Mouse (Mus musculus) brain, adult 2 months (tissue): ENCODE measurements around the gene Arpc4.
"Not testable (repeated sequence)": the region's sequence is repeated elsewhere in the genome, so short reads cannot be mapped to it uniquely, and the experiment has no call there.

Experiments used
- DNase-seq: peaks from one replicate; pipeline ENCODE4 v3.0.0; 2011; ENCODE audit warnings: low read depth, low spot score

Gene Arpc4

DNA sequence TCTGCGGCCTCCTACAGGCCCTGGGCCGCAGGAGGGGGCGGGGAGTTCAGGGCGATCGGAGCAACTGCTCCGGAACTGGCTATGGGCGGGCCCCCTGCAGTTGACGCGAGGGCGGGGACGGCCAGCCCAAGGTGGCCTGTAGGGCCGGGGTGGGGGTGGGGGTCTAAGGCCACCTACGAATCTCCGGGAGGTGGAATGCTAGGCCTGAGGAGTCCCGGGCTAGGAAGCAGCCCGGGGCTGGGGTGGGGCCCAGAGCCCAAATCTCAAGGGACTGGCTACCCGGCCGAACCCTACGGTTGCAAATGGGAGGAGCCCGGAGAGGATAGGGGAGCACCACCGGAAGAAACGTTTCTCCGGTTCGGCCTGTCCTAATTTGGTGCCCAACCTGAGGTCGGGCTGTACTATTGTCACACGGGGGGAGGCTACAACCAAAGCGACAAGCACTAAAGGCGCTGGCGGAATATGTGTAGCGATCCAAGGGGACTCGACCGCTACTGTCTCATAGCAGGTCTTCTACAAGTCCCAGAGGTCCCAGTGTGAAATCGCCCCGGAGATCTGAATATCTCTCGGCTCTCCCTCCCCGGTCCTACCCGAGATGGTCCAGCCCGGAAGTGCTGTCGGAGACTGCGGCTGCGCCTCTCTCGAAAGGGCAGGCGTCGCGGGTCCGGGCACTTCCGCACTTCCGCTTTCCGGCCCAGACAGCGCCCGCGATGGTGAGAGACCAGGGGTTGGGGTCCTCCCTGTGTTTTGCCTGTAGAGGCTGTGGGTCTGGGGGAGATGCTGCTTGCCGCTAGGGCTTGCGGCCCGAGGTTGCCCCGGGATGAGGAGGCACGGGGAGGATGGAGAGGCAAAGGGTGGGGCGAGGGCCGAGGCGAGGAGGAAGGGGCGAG lies at the start of gene Arpc4, which contains the start of gene Tada3:
TSS of gene Arpc4 (plus strand) at position 620 of the 890 bp plus-strand sequence.
TSS of gene Tada3 (minus strand) at position 388 of the 890 bp plus-strand sequence.
- DNase-seq = peak; percentile 98

DNA sequence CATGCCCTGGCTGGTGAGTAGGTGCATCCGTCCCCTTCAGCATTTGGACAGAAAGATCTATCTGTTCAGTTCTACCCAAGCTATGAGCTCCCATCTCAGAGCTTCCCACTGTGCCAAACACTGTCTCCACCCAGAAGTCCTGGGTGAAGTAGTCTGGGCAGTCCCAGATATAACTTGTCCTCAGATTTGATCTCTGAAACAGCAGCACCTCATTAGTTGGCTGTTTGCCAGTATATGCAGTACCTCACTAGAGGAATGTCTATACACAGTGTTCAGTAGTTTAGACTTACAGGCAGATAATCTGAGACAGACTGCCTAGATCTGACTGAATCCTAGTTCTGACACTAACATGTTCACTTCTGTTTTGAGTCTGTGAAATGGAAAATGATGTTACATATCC lies 48.5 kb upstream of the Arpc4 start:
- no peak for DNase-seq

DNA sequence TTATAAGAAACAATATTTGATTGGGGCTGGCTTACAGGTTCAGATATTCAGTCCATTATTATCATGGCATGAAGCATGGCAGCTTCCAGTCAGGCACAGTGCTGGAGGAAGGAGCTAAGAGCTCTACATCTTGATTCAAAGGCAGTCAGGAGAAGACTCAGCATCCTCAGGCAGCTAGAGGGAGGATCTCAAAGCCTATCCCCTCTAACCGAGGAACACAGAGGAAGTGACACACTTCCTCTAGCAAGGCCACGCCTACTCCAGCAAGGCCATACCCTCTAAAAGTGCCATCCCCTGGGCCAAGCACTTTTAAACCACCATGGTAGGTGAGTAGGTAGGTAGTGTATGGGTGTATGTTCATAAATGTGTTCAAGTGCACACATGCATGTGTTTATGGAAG lies 47.4 kb upstream of the Arpc4 start:
- no peak for DNase-seq

DNA sequence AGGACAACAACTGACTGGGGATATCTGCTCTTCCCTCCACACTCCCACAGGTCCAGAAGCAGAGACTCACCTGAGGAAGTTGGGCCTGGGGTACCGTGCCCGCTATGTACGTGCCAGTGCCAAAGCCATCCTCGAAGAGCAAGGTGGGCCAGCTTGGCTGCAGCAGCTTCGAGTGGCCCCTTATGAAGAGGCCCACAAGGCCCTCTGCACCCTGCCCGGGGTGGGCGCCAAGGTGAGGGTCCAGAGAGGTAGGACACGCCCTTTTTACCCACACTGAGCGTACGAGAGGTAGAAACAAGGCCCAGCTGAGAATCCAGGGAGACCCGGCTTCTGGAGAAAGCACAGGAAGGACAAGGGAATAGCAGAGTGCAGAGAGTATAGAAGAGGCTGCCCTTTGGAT lies 46.2 kb upstream of the Arpc4 start:
- no peak for DNase-seq

DNA sequence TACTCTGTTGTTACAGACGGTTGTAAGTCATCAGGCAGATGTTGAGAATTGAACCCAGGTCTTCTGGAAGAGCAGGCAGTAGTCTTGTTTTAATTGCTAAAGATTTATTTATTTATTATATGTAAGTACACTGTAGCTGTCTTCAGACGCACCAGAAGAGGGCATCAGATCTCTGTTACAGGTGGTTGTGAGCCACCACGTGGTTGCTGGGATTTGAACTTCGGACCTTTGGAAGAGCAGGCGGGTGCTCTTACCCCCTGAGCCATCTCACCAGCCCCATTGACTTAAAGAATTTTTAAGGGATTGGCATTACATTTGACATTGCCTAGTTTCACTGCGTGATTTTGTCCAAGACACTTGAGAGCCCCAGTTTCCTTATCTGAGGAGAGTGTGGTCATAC lies 45.2 kb upstream of the Arpc4 start:
- DNase-seq = not testable (repeated sequence)

DNA sequence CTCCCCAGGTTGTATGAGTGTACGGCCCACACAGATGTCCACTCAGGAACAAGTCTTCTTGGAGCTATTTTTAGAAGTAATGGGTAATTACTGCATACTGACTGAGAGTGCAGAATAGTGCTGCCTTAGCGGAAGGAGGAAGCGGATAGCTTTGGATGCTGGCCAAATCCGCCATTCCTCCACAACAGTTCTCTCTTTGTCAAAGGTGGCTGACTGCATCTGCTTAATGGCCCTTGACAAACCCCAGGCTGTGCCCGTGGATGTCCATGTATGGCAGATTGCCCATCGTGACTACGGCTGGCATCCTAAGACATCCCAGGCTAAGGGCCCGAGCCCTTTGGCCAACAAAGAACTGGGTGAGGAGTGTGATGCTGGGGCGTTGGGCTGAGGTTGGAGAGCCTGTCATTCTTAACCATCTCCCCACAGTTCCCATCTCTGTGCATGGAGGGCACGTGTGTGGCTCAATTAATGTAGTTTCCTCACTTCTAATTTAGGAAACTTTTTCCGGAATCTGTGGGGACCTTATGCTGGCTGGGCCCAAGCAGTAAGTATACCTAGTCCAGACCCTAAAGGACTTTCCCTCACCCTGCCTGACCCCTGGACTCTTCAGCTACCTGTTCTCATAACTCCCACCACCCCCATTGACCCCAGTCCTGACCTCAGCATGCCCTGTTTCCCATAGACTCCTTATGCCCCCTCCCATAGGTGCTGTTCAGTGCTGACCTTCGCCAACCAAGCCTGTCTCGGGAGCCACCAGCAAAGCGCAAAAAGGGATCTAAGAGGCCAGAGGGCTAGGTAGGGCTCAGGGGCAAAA lies 44.6 kb upstream of the Arpc4 start:
- peak; percentile 93 for DNase-seq

DNA sequence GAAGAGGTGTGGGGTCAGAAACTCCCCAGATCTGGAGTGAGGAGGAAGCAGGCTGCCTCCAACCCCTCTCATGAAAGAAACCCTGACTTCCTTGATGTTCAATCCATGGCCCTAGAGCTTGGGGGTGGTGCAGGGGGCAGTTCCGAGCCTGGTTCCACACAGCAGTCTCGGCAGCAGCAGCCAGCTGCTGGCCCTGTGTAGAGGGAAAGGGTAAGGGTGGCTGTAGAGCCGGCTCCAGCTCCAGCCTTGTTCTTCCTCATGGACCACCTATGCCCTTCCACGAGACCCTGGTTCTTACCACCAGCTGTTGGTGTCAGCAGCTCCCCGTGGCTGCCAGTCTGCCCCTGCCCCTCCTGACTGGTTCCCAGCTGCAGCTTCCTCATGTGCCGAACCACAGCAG lies 43.7 kb upstream of the Arpc4 start:
- DNase-seq = no peak

DNA sequence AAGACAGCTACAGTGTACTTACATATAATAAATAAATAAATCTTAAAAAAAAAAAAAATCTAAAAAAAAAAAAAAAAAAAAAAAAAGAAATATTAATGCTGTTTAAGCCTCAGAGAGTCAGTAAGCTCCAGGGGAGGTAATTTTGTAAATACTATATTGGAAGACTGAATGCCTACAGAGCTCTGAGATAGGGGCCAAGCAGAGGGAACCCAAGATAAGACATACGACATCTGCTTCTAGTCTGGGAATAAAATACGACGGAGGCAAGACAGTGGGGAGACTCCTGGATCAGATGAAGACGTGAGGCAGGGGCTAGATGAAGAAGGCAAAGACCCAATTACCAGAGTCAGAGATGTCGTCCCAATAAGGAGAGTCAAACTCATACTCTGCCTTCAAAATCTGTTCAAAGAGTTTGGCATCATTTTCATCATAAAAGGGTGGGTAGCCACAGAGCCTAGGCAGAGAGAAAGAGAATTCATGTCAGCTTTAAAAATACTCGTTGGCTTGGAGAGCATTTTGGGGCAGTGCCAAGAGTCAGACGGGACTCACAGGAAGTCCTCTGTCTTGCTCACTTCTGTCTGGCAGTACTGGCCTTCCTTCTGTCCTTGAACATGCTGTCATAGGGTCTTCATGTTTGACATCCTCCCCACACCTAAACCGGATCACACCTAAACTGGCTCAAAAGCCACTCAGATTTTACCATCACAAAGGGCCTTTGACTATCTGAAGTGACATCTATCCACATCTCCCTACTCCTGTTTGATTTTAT lies 40.9 kb upstream of the Arpc4 start:
- DNase-seq = peak; percentile 63

DNA sequence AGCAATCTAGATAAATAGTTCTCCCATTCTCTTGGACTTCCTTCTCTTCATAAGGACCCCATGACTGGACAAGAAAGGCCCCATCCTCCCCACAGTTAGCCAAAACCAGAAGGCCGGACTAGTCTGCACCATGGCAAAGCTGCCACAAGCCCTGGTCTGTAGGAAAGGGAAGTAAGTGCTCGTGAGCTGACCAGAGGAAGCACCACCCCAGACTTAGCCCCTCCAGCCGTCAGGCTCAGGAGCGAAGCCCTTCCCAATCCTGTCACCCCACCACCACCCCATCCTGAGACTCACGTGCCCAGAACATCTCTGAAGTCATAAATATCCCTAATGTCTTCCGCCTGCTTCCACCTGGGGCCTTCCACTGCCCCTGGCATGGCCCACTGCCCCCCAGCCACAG lies 36.3 kb upstream of the Arpc4 start:
- DNase-seq = peak; percentile 47

DNA sequence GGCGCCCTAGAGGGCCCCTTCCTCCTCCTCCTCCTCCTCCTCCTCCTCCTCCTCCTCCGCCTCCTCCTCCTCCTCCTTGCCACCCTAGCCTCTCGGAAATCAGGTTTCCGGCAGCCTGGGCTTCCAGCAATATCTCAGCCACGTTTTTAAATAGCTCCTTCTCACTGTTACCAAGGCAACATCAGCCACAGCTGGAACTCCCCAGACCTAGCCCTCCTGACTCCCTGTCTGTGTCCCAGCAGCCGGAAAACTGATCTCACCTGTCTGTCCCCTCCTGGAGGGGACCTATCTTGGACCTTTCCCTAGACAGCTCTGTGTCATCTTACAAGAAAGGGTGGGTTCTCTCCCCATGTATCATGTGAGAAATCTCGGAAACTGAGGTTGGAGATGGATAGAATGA lies 35.6 kb upstream of the Arpc4 start:
- peak; percentile 77 for DNase-seq

DNA sequence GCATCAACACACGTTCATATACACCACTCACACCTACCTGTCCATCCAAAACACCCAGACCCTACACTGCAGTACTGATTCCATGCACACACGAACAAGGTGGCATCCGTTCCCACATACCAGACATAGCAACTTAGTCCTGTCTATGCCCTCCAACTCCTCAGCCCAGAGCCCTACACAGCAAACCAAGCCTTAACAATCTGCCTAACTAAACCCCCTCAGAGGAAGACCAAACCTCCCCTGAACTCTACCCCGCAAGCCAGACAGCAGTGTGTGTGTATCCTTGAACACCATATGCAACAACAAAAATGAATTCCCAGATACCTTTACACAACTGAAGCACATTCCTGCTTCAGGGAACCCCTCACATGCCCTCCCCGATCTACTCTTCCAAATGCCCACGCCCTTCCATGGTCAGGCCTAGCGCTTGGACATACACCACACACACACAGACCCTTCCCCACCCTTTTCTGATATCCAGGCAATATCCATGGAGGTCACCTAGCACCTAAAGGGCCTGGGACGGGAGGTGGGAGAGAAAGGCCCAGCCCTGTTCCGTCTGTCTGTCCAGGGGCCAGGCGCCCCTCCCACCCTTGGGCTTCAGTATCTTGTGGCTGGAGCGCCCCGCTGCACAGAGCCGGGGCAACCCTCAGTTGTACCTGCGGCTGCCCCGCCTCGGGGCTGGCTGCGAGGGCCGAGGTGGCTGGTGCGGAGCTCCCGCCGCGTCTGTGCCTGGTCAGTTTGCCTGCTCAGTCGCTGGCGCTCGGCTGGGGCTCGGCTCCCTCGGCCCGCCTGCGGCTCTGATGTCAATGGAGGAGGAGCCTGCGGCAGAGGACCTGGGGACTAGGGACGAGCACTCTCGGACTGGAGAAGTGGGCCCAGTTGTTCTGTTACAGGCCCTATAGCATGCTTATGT lies 34.5 kb upstream of the Arpc4 start, which contains the start of gene Camk1:
TSS of gene Camk1 (minus strand) at position 808 of the 916 bp plus-strand sequence.
- peak; percentile 90 for DNase-seq

DNA sequence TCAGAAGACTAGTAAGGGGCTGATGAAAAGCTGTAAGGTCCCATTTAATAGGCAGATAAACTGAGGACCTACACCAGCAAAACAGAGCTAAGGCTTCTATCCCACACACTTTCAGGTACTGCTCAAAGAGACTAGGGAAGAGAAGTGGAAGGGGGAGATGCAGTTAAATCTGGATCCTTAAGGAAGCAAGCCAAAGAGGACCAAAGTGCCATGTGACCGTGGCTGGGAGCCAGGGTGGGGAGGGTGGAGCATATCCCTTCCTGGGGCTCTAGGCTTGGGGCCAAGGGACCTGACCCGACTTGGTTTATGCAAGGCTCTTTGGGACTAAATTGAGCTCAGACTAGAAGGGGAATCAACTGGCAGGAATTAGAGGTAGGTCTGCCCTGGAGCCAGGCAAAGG lies 33.6 kb upstream of the Arpc4 start:
- DNase-seq = peak; percentile 54

DNA sequence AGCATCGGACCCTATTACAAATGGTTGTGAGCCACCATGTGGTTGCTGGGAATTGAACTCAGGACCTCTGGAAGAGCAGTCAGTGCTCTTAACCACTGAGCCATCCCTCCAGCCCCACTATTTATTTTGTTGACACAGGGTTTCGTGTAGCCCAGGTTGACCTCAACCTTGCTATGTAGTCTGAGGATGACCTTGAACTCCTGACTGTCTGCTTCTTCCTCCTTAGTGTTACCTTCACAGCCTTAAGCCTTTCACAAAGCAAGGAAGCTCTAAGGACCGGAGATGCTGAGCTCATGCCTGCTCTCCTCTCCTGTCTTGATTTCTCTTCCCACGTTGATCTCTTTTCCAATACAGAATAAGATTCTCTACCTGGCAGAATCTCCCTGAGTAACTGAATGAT lies 31.0 kb upstream of the Arpc4 start:
- no peak for DNase-seq

DNA sequence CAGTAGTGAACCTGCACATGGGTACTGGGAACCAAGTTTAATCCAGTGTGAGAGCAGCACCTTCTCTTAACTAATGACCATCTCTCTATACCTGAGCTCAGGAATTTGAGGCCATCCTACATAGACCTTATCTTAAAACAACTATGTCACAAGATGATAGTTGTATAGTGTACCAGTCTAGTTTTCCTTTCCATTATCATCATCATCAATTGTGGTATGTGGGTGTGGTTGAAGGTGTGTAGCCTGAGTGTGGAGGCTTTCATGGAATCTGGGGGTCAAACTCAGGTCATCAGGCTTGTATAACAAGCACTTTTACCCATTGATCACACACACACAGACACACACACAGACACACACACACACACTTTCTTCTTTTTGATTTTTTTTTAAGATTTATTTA lies 27.4 kb upstream of the Arpc4 start:
- no peak for DNase-seq

DNA sequence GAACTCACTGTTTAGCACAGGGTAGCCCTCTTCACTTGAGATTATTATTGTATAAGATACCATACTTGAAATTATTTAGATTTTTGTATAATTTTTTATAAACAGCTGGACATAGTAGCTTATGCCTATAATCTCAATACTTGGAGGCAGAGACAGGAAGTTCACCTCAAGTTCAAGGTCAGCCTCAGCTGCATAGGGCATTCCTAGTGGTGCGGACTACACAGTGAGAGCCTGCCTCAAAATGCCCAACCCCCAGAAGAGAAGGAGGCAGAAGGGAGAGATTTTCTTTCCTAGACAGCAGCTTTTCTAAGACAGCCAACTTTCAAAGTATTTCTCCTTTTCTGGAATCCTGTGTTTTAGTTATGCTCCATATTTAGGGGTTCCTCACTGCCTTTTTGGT lies 26.8 kb upstream of the Arpc4 start:
- no peak for DNase-seq

DNA sequence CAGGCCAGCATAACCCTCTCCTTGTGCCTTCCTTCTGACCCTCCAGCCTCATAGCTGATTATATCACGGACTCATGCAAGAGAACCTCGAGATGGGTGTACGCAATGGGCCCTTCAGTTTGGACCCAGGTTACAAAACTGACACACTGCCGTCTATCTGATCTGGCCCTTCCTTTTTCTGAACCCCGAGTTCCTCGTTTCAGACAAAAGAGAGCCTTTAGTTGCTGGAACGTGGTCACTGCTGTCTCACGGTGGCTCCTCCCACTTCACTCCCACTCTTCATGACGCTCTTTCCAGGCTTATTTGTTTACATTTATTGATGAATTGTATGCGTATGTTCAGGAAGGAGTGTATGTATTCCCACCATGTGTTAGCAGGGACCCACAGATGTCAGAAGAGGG lies 26.3 kb upstream of the Arpc4 start:
- no peak for DNase-seq

DNA sequence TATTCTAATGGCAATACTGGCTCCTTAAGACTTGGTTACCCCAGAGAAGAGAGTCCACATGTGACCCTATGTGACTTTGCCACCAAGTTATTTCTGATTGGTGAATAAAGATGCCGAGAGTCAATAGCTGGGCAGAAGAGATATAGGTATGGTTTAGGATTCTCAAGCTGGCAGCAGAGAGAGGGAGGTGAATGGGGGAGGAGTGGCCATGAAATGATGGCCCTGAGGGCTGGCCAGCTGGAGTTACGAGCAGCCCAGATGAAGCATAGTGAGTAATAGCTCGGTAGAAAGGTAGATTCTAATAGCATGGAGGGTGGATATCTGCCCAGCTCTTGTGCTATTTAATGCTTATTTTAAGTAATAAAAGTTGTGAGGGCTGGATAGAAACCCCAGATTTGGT lies 25.1 kb upstream of the Arpc4 start:
- DNase-seq = no peak

DNA sequence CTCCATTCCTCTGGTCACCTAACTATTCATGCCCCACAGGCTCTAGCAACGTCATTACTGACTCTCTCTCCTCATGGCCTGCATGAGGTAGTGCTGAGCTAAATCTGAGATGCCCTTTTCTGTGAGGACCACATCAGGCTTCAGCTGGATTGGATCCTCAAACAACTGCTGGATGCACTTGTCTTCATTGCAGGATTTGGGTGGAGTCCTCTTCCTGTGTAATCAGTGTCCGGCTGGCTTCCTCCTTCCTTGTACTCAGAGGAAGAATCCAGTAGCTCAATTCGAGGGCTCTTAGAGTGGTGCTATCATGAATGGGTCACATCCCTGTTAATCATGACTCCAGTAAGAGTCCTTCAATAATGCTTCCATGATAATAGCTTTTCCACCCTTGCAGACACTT lies 24.2 kb upstream of the Arpc4 start:
- no peak for DNase-seq

DNA sequence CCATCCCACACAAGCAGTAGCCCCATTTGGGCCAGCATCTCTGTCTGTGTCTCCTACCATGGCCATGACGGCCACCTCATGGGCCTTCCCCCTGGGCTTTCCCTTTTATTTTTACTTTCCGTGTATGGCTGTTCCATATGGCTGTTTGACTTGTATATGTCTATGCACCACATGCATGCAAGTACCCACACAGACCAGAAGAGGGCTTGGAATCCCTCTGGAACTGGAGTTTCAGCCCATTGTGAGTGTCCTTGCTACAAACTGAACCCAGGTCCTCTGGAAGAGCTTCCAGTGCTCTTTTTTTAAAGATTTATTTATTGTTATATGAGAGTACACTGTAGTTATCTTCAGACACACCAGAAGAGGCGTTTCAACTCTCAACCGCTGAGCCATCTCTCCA lies 16.4 kb upstream of the Arpc4 start:
- DNase-seq = no peak

DNA sequence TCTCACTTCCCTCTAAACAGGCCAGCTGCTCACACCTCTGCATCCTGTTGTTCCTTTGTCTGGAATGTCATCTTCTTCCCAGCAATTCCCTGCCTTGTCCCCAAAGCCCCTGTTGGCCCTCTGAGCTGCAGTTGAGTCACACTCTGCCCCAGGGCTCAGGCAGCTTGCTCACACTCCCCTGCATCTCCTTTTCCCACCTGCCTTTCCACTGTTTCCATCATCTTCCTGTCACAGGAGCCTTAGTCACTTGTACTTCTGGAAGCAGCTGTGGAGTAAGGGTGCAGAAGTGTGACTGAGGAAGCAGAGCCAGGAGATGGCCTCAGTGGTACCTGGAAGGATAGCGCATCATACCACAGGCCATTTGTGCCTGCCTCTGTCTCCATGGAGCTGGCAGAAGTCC lies 15.7 kb upstream of the Arpc4 start:
- DNase-seq = no peak
